Mouse (Mus musculus) CH12.LX (cell line): ENCODE measurements around the gene Pla2g2c.

Experiments used
- CTCF ChIP-seq, 2 experiments: IDR thresholded peaks in 1 of 2; conservative IDR thresholded peaks in 1 of 2; 2 replicates each; pipeline ENCODE4 v1.5.1; 2011 to 2012; ENCODE audit warnings: low read depth in 2 of 2, low read length in 2 of 2, improper control_type of control experiment in 1 of 2, inconsistent platforms in 1 of 2, mild to moderate bottlenecking in 1 of 2, moderate library complexity in 1 of 2
- ETS1 ChIP-seq: conservative IDR thresholded peaks from 2 replicates; pipeline ENCODE4 v1.6.1; 2012; ENCODE audit warnings: low read depth, mild to moderate bottlenecking, inconsistent platforms, low read length, improper control_type of control experiment, moderate library complexity
- JUN ChIP-seq: IDR thresholded peaks from 2 replicates; pipeline ENCODE4 v1.6.1; 2011; ENCODE audit warnings: low read depth, mild to moderate bottlenecking, low read length, improper control_type of control experiment, moderate library complexity; ENCODE audit not compliant: insufficient read depth
- MXI1 ChIP-seq: IDR thresholded peaks from 2 replicates; pipeline ENCODE4 v1.6.1; 2011; ENCODE audit warnings: mild to moderate bottlenecking, low read depth, low read length, improper control_type of control experiment
- PAX5 ChIP-seq: IDR thresholded peaks from 2 replicates; pipeline ENCODE4 v1.6.1; 2012; ENCODE audit warnings: low read length, inconsistent platforms, mixed read lengths
- POLR2A ChIP-seq: IDR thresholded peaks from 2 replicates; pipeline ENCODE4 v1.6.1; 2011; ENCODE audit warnings: low read depth, mild to moderate bottlenecking, improper control_type of control experiment, low read length
- USF1 ChIP-seq: IDR thresholded peaks from 2 replicates; pipeline ENCODE4 v1.6.1; 2014; ENCODE audit warnings: low read depth, mild to moderate bottlenecking, inconsistent platforms, low read length, improper control_type of control experiment
- ZNF384 ChIP-seq: IDR thresholded peaks from 2 replicates; pipeline ENCODE4 v1.6.1; 2012; ENCODE audit warnings: low read depth, low read length, improper control_type of control experiment, inconsistent platforms

- TF ChIP-seq MXI1: no peak
- no peak for TF ChIP-seq CTCF (conservative IDR thresholded peaks at IDR 0.05 in 1 of 2, IDR thresholded peaks at IDR 0.05 in 1 of 2; ENCODE audit: low read depth in 2 of 2, low read length in 2 of 2)
- TF ChIP-seq USF1: no peak
- TF ChIP-seq ETS1: no peak
- no peak for TF ChIP-seq POLR2A
- no peak for TF ChIP-seq ZNF384
- no peak for TF ChIP-seq JUN
- no peak for TF ChIP-seq PAX5
These were observed 31.4 kb upstream of the Pla2g2c start for GRCm38 (mm10) chr4:138693043-138693692.
